Mouse (Mus musculus) embryonic facial prominence, embryonic 10.5 days (tissue): ENCODE results near the gene Pola2. TPM values are rescaled to one million over a fixed set of nuclear protein-coding genes. Genes with fewer than 3 reads are reported as not detected.

Experiments
- DNase-seq: peaks from one replicate; pipeline ENCODE4 v3.0.0-alpha.2; 2017; ENCODE audit warnings: low spot score
- H3K27ac ChIP-seq: fragments of 300-500 bp; sonication (generic); replicated peaks from 2 replicates; pipeline ENCODE4 v1.5.1; 2016; ENCODE audit warnings: mild to moderate bottlenecking
- H3K27me3 ChIP-seq: fragments of 300-500 bp; sonication (generic); replicated peaks from 2 replicates; pipeline ENCODE4 v1.6.1; 2016; ENCODE audit warnings: low read depth, mild to moderate bottlenecking; ENCODE audit not compliant: poor library complexity, severe bottlenecking
- H3K36me3 ChIP-seq: fragments of 300-500 bp; sonication (generic); replicated peaks from 2 replicates; pipeline ENCODE4 v1.6.1; 2016; ENCODE audit warnings: mild to moderate bottlenecking, moderate library complexity
- H3K4me1 ChIP-seq: fragments of 300-500 bp; sonication (generic); 2 replicates; pipeline ENCODE4 v1.6.1; 2016
- H3K4me3 ChIP-seq: fragments of 300-500 bp; sonication (generic); 2 replicates; pipeline ENCODE4 v1.5.1; 2016; ENCODE audit warnings: mild to moderate bottlenecking, moderate library complexity
- H3K9me3 ChIP-seq: fragments of 300-500 bp; sonication (generic); 2 replicates; pipeline ENCODE4 v1.6.1; 2016; ENCODE audit warnings: mild to moderate bottlenecking
- WGBS: fragments of 180-500 bp; shearing (Covaris S2); methylation state at CpG from one replicate; pipeline ENCODE4 v1.1.7; 2016; 5-methylcytosine and 5-hydroxymethylcytosine counted together
- polyA plus RNA-seq: library from polyadenylated mRNA; unstranded; fragments of >200 nt; fragmentation: Nextera tagmentation; extraction: Ambion mirVana; gene quantifications from 2 replicates; pipeline ENCODE4 v1.2.1, GENCODE M21; 2016

Gene Pola2
- polyA plus RNA-seq, 1 experiment from 2014 or later: 119 TPM

GRCm38 (mm10) chr19:5957371-5957770, 6.6 kb downstream of the Pola2 start:
- Histone ChIP-seq H3K36me3 (peaks cover 91% of the 10 kb centered on the region), H3K4me1 (peaks cover 31% of the 10 kb centered on the region), H3K27me3 (no peaks in the 10 kb centered on the region), H3K9me3 (no peaks in the 10 kb centered on the region), H3K4me3 (no peak overlapping the region), H3K27ac (no peak overlapping the region)
- 82% methylated on average over 5 of the region's 5 CpGs for WGBS
- no peak for DNase-seq

- H3K4me3 ChIP-seq: no peak overlapping the region
- H3K27me3 ChIP-seq: no peaks in the 10 kb centered on the region
- H3K27ac ChIP-seq: no peak overlapping the region
- H3K36me3 ChIP-seq: peaks cover 96% of the 10 kb centered on the region
- peaks cover 34% of the 10 kb centered on the region for H3K4me1 ChIP-seq
- WGBS: 37% methylated on average over 3 of the region's 3 CpGs
- DNase-seq: peak; percentile 81
- no peaks in the 10 kb centered on the region for H3K9me3 ChIP-seq
These were observed 7.3 kb downstream of the Pola2 start for GRCm38 (mm10) chr19:5956685-5957084.

- peak overlapping the region; percentile 2; the same call in 1 of the 2 replicates for H3K4me3 ChIP-seq
- peaks cover 31% of the 10 kb centered on the region for H3K4me1 ChIP-seq
- H3K27me3 ChIP-seq: no peaks in the 10 kb centered on the region
- no peaks in the 10 kb centered on the region for H3K9me3 ChIP-seq
- WGBS: 85% methylated on average over 28 of the region's 28 CpGs
- peaks cover 96% of the 10 kb centered on the region for H3K36me3 ChIP-seq
- H3K27ac ChIP-seq: no peak overlapping the region; the same call in 1 of the 2 replicates
- DNase-seq: no peak
These were observed 8.0 kb downstream of the Pola2 start for GRCm38 (mm10) chr19:5955704-5956670.

GRCm38 (mm10) chr19:5954936-5955335, 9.1 kb downstream of the Pola2 start:
- no peaks in the 10 kb centered on the region for H3K27me3 ChIP-seq
- no peaks in the 10 kb centered on the region for H3K9me3 ChIP-seq
- peaks cover 96% of the 10 kb centered on the region for H3K36me3 ChIP-seq
- no peak overlapping the region for H3K4me3 ChIP-seq
- no peak overlapping the region for H3K27ac ChIP-seq
- no peak for DNase-seq
- WGBS: 91% methylated on average over 10 of the region's 10 CpGs
- peaks cover 29% of the 10 kb centered on the region for H3K4me1 ChIP-seq

GRCm38 (mm10) chr19:5954031-5954710, 9.8 kb downstream of the Pola2 start:
- no peak for DNase-seq
- 88% methylated on average over 22 of the region's 22 CpGs for WGBS
- Histone ChIP-seq H3K4me3 (no peak overlapping the region), H3K27ac (no peak overlapping the region), H3K9me3 (no peaks in the 10 kb centered on the region), H3K36me3 (peaks cover 96% of the 10 kb centered on the region), H3K4me1 (peaks cover 29% of the 10 kb centered on the region), H3K27me3 (no peaks in the 10 kb centered on the region)

- WGBS: 93% methylated on average over 19 of the region's 19 CpGs
- Histone ChIP-seq H3K27ac (peak overlapping the region; percentile 70; the same call in 1 of the 2 replicates), H3K4me3 (0 out of 2 replicates have a peak overlapping the region, but pooled peaks have one; percentile 8), H3K36me3 (peaks cover 96% of the 10 kb centered on the region), H3K4me1 (peaks cover 29% of the 10 kb centered on the region), H3K27me3 (no peaks in the 10 kb centered on the region), H3K9me3 (no peaks in the 10 kb centered on the region)
- no peak for DNase-seq
These were observed 10.7 kb downstream of the Pola2 start for GRCm38 (mm10) chr19:5953201-5953770.

- no peak overlapping the region; the same call in 1 of the 2 replicates for H3K4me3 ChIP-seq
- 72% methylated on average over 13 of the region's 13 CpGs for WGBS
- peaks cover 96% of the 10 kb centered on the region for H3K36me3 ChIP-seq
- no peaks in the 10 kb centered on the region for H3K9me3 ChIP-seq
- no peaks in the 10 kb centered on the region for H3K27me3 ChIP-seq
- H3K4me1 ChIP-seq: peaks cover 29% of the 10 kb centered on the region
- peak; percentile 33 for DNase-seq
- peak overlapping the region; percentile 70 for H3K27ac ChIP-seq
These were observed 11.8 kb downstream of the Pola2 start for GRCm38 (mm10) chr19:5952071-5952691.

- no peak for DNase-seq
- peaks cover 97% of the 10 kb centered on the region for H3K36me3 ChIP-seq
- H3K9me3 ChIP-seq: no peaks in the 10 kb centered on the region
- H3K27ac ChIP-seq: peak overlapping the region; percentile 65; the same call in 1 of the 2 replicates
- H3K27me3 ChIP-seq: no peaks in the 10 kb centered on the region
- 93% methylated on average over 16 of the region's 16 CpGs for WGBS
- H3K4me3 ChIP-seq: no peak overlapping the region
- peaks cover 29% of the 10 kb centered on the region for H3K4me1 ChIP-seq
These were observed 12.4 kb downstream of the Pola2 start for GRCm38 (mm10) chr19:5951631-5952030.

- Histone ChIP-seq H3K4me1 (peaks cover 25% of the 10 kb centered on the region), H3K36me3 (peaks cover 100% of the 10 kb centered on the region), H3K27me3 (no peaks in the 10 kb centered on the region), H3K4me3 (no peak overlapping the region), H3K9me3 (no peaks in the 10 kb centered on the region), H3K27ac (no peak overlapping the region)
- DNase-seq: no peak
- WGBS: 94% methylated on average over 11 of the region's 11 CpGs
These were observed 13.8 kb downstream of the Pola2 start for GRCm38 (mm10) chr19:5950218-5950617.

GRCm38 (mm10) chr19:5945891-5946290, 18.1 kb downstream of the Pola2 start:
- 85% methylated on average over 8 of the region's 8 CpGs for WGBS

GRCm38 (mm10) chr19:5945027-5945426, 19.0 kb downstream of the Pola2 start:
- WGBS: 85% methylated on average over 7 of the region's 7 CpGs
- Histone ChIP-seq H3K9me3 (no peaks in the 10 kb centered on the region), H3K36me3 (peaks cover 100% of the 10 kb centered on the region), H3K27ac (no peak overlapping the region), H3K27me3 (no peaks in the 10 kb centered on the region), H3K4me1 (no peaks in the 10 kb centered on the region), H3K4me3 (no peak overlapping the region)
- no peak for DNase-seq

More at GRCm38 (mm10) chr19:5945891-5946290, 18.1 kb downstream of the Pola2 start:
- H3K27ac ChIP-seq: no peak overlapping the region
- H3K4me1 ChIP-seq: no peaks in the 10 kb centered on the region
- DNase-seq: peak; percentile 7
- no peaks in the 10 kb centered on the region for H3K9me3 ChIP-seq
- H3K27me3 ChIP-seq: no peaks in the 10 kb centered on the region
- peaks cover 100% of the 10 kb centered on the region for H3K36me3 ChIP-seq
- no peak overlapping the region for H3K4me3 ChIP-seq

- DNase-seq: no peak
- Histone ChIP-seq H3K4me3 (no peak overlapping the region), H3K27me3 (no peaks in the 10 kb centered on the region), H3K9me3 (no peaks in the 10 kb centered on the region), H3K27ac (peak overlapping the region; percentile 14; the same call in 1 of the 2 replicates), H3K36me3 (peaks cover 100% of the 10 kb centered on the region), H3K4me1 (no peaks in the 10 kb centered on the region)
- WGBS: 85% methylated on average over 8 of the region's 8 CpGs
These were observed 19.9 kb downstream of the Pola2 start for GRCm38 (mm10) chr19:5944145-5944544.
